Mouse (Mus musculus) thymus, adult 2 months (tissue): ENCODE results near the gene Il1rap. TPM values are rescaled to one million over a fixed set of nuclear protein-coding genes. Genes with fewer than 3 reads are reported as not detected.

Source experiments
- DNase-seq: peaks from one replicate; pipeline ENCODE4 v3.0.0; 2021
- H3K27ac ChIP-seq: fragments of 200-500 bp; 2 replicates; pipeline ENCODE4 v1.5.1; 2012; ENCODE audit warnings: low read length, control low read depth; ENCODE audit not compliant: control insufficient read depth, insufficient read depth
- H3K27me3 ChIP-seq: fragments of 200-500 bp; 2 replicates; pipeline ENCODE4 v1.6.1; 2012; ENCODE audit warnings: mild to moderate bottlenecking, low read length, moderate library complexity, mixed read lengths; ENCODE audit not compliant: control insufficient read depth, insufficient read depth
- H3K36me3 ChIP-seq: fragments of 200-500 bp; 2 replicates; pipeline ENCODE4 v1.6.1; 2012; ENCODE audit warnings: mild to moderate bottlenecking, low read length, moderate library complexity; ENCODE audit not compliant: control insufficient read depth, insufficient read depth
- H3K4me1 ChIP-seq: fragments of 200-500 bp; replicated peaks from 2 replicates; pipeline ENCODE4 v1.6.1; 2012; ENCODE audit warnings: low read length; ENCODE audit not compliant: control insufficient read depth, insufficient read depth
- H3K4me3 ChIP-seq: fragments of 200-500 bp; 2 replicates; pipeline ENCODE4 v1.5.1; 2012; ENCODE audit warnings: mild to moderate bottlenecking, low read length, control low read depth, moderate library complexity; ENCODE audit not compliant: control insufficient read depth, insufficient read depth
- CTCF ChIP-seq: fragments of 200-500 bp; IDR thresholded peaks from 2 replicates; pipeline ENCODE4 v1.5.1; 2012; ENCODE audit warnings: mild to moderate bottlenecking, control low read depth, low read length, moderate library complexity, borderline replicate concordance; ENCODE audit not compliant: control insufficient read depth, poor library complexity, insufficient read depth; ENCODE audit errors: extremely low read depth
- POLR2A ChIP-seq: fragments of 200-500 bp; IDR thresholded peaks from 2 replicates; pipeline ENCODE4 v1.6.1; 2012; ENCODE audit warnings: mild to moderate bottlenecking, low read length, control low read depth, moderate library complexity; ENCODE audit not compliant: control insufficient read depth, poor library complexity, insufficient read depth; ENCODE audit errors: extremely low read depth
- WGBS: fragments of 180-500 bp; shearing (Covaris S2); methylation state at CpG from one replicate; pipeline ENCODE4 v1.1.7; 2018; 5-methylcytosine and 5-hydroxymethylcytosine counted together
- polyA plus RNA-seq: library from polyadenylated mRNA; depleted of rRNA; stranded (reverse); fragments of >200 nt; gene quantifications from 2 replicates; pipeline ENCODE4 v1.2.3, GENCODE M21; 2012

Il1rap gene
- polyA plus RNA-seq, 1 experiment = 3.6 TPM

GRCm38 (mm10) chr16:26585806-26586205, 4.3 kb downstream of the Il1rap start:
- TF ChIP-seq POLR2A (no peak), CTCF (no peak)
- WGBS = 97% methylated on average over 5 of the region's 5 CpGs

GRCm38 (mm10) chr16:26590897-26591570, 9.5 kb downstream of the Il1rap start:
- Histone ChIP-seq H3K4me1 (no peaks in the 10 kb centered on the region), H3K4me3 (no peak overlapping the region), H3K27me3 (no peaks in the 10 kb centered on the region), H3K36me3 (no peaks in the 10 kb centered on the region), H3K27ac (no peak overlapping the region)
- 88% methylated on average over 4 of the region's 4 CpGs for WGBS
- no peak for TF ChIP-seq POLR2A
- no peak for TF ChIP-seq CTCF
- no peak for DNase-seq

More at GRCm38 (mm10) chr16:26585806-26586205, 4.3 kb downstream of the Il1rap start:
- H3K27ac ChIP-seq = no peak overlapping the region
- H3K4me1 ChIP-seq = peaks cover 10% of the 10 kb centered on the region
- H3K27me3 ChIP-seq = no peaks in the 10 kb centered on the region
- H3K36me3 ChIP-seq = no peaks in the 10 kb centered on the region
- no peak for DNase-seq
- no peak overlapping the region for H3K4me3 ChIP-seq

GRCm38 (mm10) chr16:26596440-26596839, 14.9 kb downstream of the Il1rap start:
- Histone ChIP-seq H3K4me1 (no peaks in the 10 kb centered on the region), H3K36me3 (no peaks in the 10 kb centered on the region), H3K4me3 (no peak overlapping the region), H3K27ac (no peak overlapping the region), H3K27me3 (no peaks in the 10 kb centered on the region)
- DNase-seq = no peak
- WGBS = 89% methylated on average over 7 of the region's 7 CpGs
- no peak for TF ChIP-seq CTCF
- TF ChIP-seq POLR2A = no peak

GRCm38 (mm10) chr16:26597307-26597706, 15.8 kb downstream of the Il1rap start:
- H3K27ac ChIP-seq = no peak overlapping the region

GRCm38 (mm10) chr16:26598591-26598990, 17.1 kb downstream of the Il1rap start:
- H3K36me3 ChIP-seq = no peaks in the 10 kb centered on the region

More at GRCm38 (mm10) chr16:26597307-26597706, 15.8 kb downstream of the Il1rap start:
- H3K4me1 ChIP-seq = no peaks in the 10 kb centered on the region
- no peak for TF ChIP-seq POLR2A
- no peak for TF ChIP-seq CTCF
- H3K27me3 ChIP-seq = no peaks in the 10 kb centered on the region
- H3K4me3 ChIP-seq = no peak overlapping the region
- H3K36me3 ChIP-seq = no peaks in the 10 kb centered on the region
- WGBS = 83% methylated on average over 7 of the region's 7 CpGs
- DNase-seq = no peak

GRCm38 (mm10) chr16:26601482-26601881, 20.0 kb downstream of the Il1rap start:
- Histone ChIP-seq H3K27me3 (no peaks in the 10 kb centered on the region), H3K36me3 (no peaks in the 10 kb centered on the region), H3K27ac (no peak overlapping the region), H3K4me1 (no peaks in the 10 kb centered on the region), H3K4me3 (no peak overlapping the region)
- WGBS = 100% methylated on average over 1 of the region's 1 CpGs
- no peak for DNase-seq
- TF ChIP-seq CTCF (no peak), POLR2A (no peak)

More at GRCm38 (mm10) chr16:26598591-26598990, 17.1 kb downstream of the Il1rap start:
- Histone ChIP-seq H3K4me3 (no peak overlapping the region), H3K27ac (no peak overlapping the region), H3K27me3 (no peaks in the 10 kb centered on the region), H3K4me1 (no peaks in the 10 kb centered on the region)
- WGBS = 94% methylated on average over 5 of the region's 5 CpGs
- no peak for DNase-seq
- TF ChIP-seq CTCF = no peak
- no peak for TF ChIP-seq POLR2A

- no peak for DNase-seq
- H3K4me1 ChIP-seq = no peaks in the 10 kb centered on the region
- H3K27me3 ChIP-seq = no peaks in the 10 kb centered on the region
- TF ChIP-seq CTCF = no peak
- TF ChIP-seq POLR2A = no peak
- H3K36me3 ChIP-seq = no peaks in the 10 kb centered on the region
- no peak overlapping the region for H3K27ac ChIP-seq
- WGBS = 96% methylated on average over 3 of the region's 3 CpGs
- H3K4me3 ChIP-seq = no peak overlapping the region
Observed at GRCm38 (mm10) chr16:26604621-26605020, 23.1 kb downstream of the Il1rap start.
